Mouse (Mus musculus): ENCODE measurements at regions not wholly inside any gene's neighbourhood (a gene's known extent, or its start where the extent isn't known, plus 50 kb on each side); places are given as distances from the start of the nearest gene placed in this dataset.

- no peak for TF ChIP-seq CTCF (IDR thresholded peaks at IDR 0.05; ENCODE audit: low read depth, low read length)
- TF ChIP-seq POLR2A (IDR thresholded peaks at IDR 0.05; ENCODE audit: extremely low read depth, insufficient read depth, low read length): no peak
These were observed 645.6 kb upstream of the Negr1 start for GRCm38 (mm10) chr3:155915981-155916380.

Measured in liver, adult 2 months (tissue).